Mouse (Mus musculus): ENCODE results near the gene Ppih. TPM values are rescaled to one million over a fixed set of nuclear protein-coding genes. Genes with fewer than 3 reads are reported as not detected.

Gene Ppih
- total and polyA plus RNA-seq, 2 experiments from 2014 or later = 27.4 to 50.4 TPM

DNA sequence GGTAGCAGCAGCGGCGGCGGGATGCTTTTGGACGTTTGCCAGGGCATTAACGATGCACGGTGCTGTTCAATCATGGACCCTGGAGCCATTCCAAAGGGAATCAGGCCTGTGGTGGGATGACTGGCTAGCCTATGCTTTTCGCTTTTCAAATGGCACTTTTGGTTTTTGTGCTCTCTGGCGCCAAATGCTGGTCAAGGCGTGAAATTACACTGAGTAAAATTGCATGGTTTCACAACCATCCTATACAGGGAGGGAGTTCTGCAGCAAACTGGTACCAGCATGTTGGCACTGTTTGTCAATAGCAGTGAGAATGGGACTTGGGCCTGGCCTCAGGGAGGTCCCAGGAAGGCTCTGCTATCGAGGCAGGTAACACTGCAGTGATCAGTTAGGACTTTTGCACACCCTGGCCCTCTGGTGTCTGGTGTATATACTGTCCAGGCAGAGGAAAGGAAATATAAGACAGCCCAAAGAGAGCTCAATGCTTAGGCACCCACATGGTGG is 18.6 kb upstream of the Ppih start:
- Histone ChIP-seq H3K9me3 (ENCODE audit: low read length) (no peaks in the 10 kb centered on the region), H3K4me3 (ENCODE audit: low read length) (no peak overlapping the region), H3K9ac (replicated peaks; ENCODE audit: low read length) (peak overlapping the region; percentile 28; the same call in 1 of the 2 replicates), H3K36me3 (ENCODE audit: insufficient read depth, low read length) (no peaks in the 10 kb centered on the region), H3K27me3 (ENCODE audit: insufficient read depth, low read length) (no peaks in the 10 kb centered on the region), H3K27ac (peak overlapping the region; percentile 86), H3K4me1 (ENCODE audit: insufficient read depth, low read length) (no peaks in the 10 kb centered on the region), H3K4me2 (ENCODE audit: low read depth, low read length) (peak overlapping the region; percentile 42)
- peak; percentile 90 for TF ChIP-seq CTCF (IDR thresholded peaks at IDR 0.05; ENCODE audit: low read depth)
- DNase-seq (ENCODE audit: low spot score) (peak; percentile 95), ATAC-seq (peak; percentile 94)
- whole genome bisulfite sequencing = 2% methylated on average over 10 of the region's 10 CpGs

DNA sequence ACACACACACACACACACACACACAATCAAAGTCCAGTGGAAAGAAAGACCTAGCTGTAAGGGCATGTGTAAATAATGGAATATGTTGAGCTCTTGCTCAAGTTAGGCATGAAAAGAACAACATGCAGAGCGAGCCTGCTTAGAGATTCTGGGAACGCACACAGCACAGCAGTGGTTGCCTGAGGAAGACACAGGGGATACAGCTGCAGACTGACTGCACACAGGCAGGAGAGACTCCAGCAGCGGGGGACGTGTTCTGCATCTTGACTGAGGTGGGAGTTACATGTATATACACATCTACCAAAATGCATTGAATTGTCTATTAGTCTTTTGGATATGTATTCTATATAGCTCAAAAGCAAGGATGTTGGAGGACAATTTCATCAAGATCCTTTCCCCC is 18.1 kb upstream of the Ppih start:
- ATAC-seq = peak; percentile 89
- peak overlapping the region; percentile 86 for H3K27ac ChIP-seq
- WGBS = 9% methylated on average over 4 of the region's 4 CpGs
- no peaks in the 10 kb centered on the region for H3K27me3 ChIP-seq (ENCODE audit: insufficient read depth, low read length)
- no peaks in the 10 kb centered on the region for H3K36me3 ChIP-seq (ENCODE audit: insufficient read depth, low read length)
- peak overlapping the region; percentile 28; the same call in 1 of the 2 replicates for H3K9ac ChIP-seq (replicated peaks; ENCODE audit: low read length)
- no peaks in the 10 kb centered on the region for H3K4me1 ChIP-seq (ENCODE audit: insufficient read depth, low read length)
- H3K4me3 ChIP-seq (ENCODE audit: low read length) = no peak overlapping the region
- peak overlapping the region; percentile 42 for H3K4me2 ChIP-seq (ENCODE audit: low read depth, low read length)
- no peaks in the 10 kb centered on the region for H3K9me3 ChIP-seq (ENCODE audit: low read length)
- DNase-seq (ENCODE audit: low spot score) = peak; percentile 68
- TF ChIP-seq CTCF (IDR thresholded peaks at IDR 0.05; ENCODE audit: low read depth) = no peak

DNA sequence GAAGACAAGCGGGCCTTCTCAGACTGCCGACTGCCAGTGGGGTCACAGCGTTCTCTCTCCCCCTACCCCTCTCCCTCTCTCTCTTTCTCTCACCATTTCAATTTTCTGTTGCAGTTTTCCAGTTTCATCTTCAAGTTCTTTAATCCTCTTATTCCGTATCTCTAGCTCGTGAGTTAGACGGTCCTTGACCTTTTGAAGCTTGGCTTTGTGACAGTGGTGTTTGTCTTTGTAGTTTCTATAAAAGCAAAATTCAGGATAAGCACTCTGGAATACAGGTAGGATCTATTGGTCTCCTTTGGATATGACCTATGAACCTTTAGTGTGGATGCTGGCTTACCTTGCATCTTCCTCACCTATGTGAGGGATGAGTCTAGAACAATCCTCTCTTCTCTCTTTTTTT is 13.1 kb upstream of the Ppih start:
- no peaks in the 10 kb centered on the region for H3K9me3 ChIP-seq (ENCODE audit: low read length)
- 81% methylated on average over 6 of the region's 6 CpGs for WGBS

DNA sequence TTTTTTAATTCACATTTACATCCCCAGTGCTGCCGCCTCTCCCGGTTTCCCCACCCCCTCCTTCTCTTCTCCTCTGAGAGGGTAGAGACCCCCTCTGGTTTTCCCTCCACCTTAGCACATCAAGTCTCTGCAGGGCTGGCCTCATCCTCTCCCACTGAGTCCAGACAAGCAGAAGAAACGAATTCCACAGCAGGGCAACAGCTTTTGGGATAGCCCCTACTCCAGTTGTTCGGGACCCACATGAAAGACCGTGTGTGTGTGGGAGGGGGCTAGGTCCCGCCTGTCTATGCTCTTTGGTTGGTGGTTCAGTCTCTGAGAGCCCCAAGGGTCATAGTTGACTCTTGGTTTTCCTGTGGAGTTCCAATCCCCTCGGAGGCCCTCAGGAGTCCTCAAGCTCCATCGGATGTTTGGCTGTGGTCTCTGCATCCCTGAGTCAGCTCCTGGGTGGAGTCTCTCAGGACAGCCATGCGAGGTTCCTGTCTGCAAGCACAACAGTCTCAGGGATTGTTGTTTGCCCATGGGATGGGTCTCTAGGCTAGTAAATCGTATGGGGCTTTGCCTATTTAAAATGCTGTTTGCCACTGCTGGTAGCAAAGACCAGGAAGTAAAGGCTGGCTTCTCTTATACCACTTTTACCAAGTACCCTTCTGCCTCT is 677 bp upstream of the Ppih start:
- Histone ChIP-seq H3K4me1 (ENCODE audit: insufficient read depth, low read length) (peaks cover 10% of the 10 kb centered on the region), H3K9ac (replicated peaks; ENCODE audit: low read length) (peak overlapping the region; percentile 56), H3K4me3 (ENCODE audit: low read length) (peak overlapping the region; percentile 70), H3K9me3 (ENCODE audit: low read length) (no peaks in the 10 kb centered on the region), H3K27ac (peak overlapping the region; percentile 91), H3K4me2 (ENCODE audit: low read depth, low read length) (peak overlapping the region; percentile 66), H3K36me3 (ENCODE audit: insufficient read depth, low read length) (peaks cover 10% of the 10 kb centered on the region), H3K27me3 (ENCODE audit: insufficient read depth, low read length) (no peaks in the 10 kb centered on the region)
- 28% methylated on average over 10 of the region's 10 CpGs for WGBS
- TF ChIP-seq CTCF (IDR thresholded peaks at IDR 0.05; ENCODE audit: low read depth) = no peak
- ATAC-seq (peak; percentile 62), DNase-seq (ENCODE audit: low spot score) (no peak)

More for the DNA sequence above, 13.1 kb upstream of the Ppih start:
- no peak for TF ChIP-seq CTCF (IDR thresholded peaks at IDR 0.05; ENCODE audit: low read depth)
- no peak for ATAC-seq
- no peak overlapping the region for H3K27ac ChIP-seq
- H3K4me2 ChIP-seq (ENCODE audit: low read depth, low read length) = no peak overlapping the region
- H3K9ac ChIP-seq (replicated peaks; ENCODE audit: low read length) = no peak overlapping the region
- DNase-seq (ENCODE audit: low spot score) = no peak
- no peaks in the 10 kb centered on the region; the same call in 1 of the 2 replicates for H3K36me3 ChIP-seq (ENCODE audit: insufficient read depth, low read length)
- no peaks in the 10 kb centered on the region for H3K27me3 ChIP-seq (ENCODE audit: insufficient read depth, low read length)
- no peaks in the 10 kb centered on the region for H3K4me1 ChIP-seq (ENCODE audit: insufficient read depth, low read length)
- H3K4me3 ChIP-seq (ENCODE audit: low read length) = no peak overlapping the region

DNA sequence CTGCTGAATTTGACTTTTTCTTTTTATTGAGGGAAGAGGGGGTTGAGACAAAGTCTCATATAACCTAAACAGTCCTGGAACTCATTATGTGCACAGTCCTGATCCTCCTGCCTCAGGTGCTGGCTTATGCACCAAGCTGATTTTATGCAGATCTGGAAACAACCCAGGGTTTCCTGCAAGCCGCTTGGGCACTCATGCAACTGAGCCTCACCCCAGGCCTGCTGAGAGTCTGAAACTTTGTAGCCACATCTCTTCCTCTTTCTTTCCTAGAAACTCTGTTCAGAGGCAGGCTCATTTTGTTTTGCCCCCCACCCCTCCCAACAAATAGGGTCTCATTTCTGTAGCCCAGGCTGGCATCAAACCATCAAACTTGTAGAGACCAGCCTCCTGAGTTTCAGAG is 6.6 kb downstream of the Ppih start:
- H3K4me3 ChIP-seq (ENCODE audit: low read length) = no peak overlapping the region
- no peak for DNase-seq (ENCODE audit: low spot score)
- ATAC-seq = no peak
- no peak overlapping the region for H3K9ac ChIP-seq (replicated peaks; ENCODE audit: low read length)
- H3K4me2 ChIP-seq (ENCODE audit: low read depth, low read length) = no peak overlapping the region
- 96% methylated on average over 1 of the region's 1 CpGs for WGBS
- H3K27me3 ChIP-seq (ENCODE audit: insufficient read depth, low read length) = no peaks in the 10 kb centered on the region
- no peak overlapping the region for H3K27ac ChIP-seq
- H3K9me3 ChIP-seq (ENCODE audit: low read length) = no peaks in the 10 kb centered on the region
- H3K36me3 ChIP-seq (ENCODE audit: insufficient read depth, low read length) = peaks cover 38% of the 10 kb centered on the region
- no peak for TF ChIP-seq CTCF (IDR thresholded peaks at IDR 0.05; ENCODE audit: low read depth)
- H3K4me1 ChIP-seq (ENCODE audit: insufficient read depth, low read length) = no peaks in the 10 kb centered on the region

DNA sequence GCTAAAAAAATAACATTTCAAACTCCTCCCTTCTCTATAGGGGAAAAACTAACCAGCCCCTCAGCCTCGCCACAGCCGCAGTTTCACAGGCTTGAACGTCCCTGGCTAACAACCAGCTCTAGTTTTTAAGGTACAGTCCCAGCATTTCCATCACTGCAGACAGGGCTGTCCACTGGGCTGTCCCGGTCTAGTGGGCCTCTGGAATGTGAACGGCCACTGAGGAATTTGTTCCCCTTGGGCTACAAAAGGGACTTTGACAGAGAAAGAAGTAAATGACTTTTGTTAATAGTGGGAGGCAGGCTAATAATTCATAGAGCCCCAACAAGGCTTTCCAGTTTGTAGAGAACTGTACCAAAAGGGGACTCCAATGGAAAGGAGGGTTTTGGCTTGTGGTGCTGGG is 14.9 kb downstream of the Ppih start:
- DNase-seq (ENCODE audit: low spot score) = no peak
- 78% methylated on average over 5 of the region's 5 CpGs for WGBS
- no peak overlapping the region for H3K27ac ChIP-seq
- no peak overlapping the region for H3K9ac ChIP-seq (replicated peaks; ENCODE audit: low read length)
- peaks cover 5% of the 10 kb centered on the region; the same call in 1 of the 2 replicates for H3K36me3 ChIP-seq (ENCODE audit: insufficient read depth, low read length)
- no peak for ATAC-seq
- H3K27me3 ChIP-seq (ENCODE audit: insufficient read depth, low read length) = no peaks in the 10 kb centered on the region
- no peaks in the 10 kb centered on the region for H3K9me3 ChIP-seq (ENCODE audit: low read length)
- no peak overlapping the region for H3K4me3 ChIP-seq (ENCODE audit: low read length)
- no peak for TF ChIP-seq CTCF (IDR thresholded peaks at IDR 0.05; ENCODE audit: low read depth)
- no peak overlapping the region for H3K4me2 ChIP-seq (ENCODE audit: low read depth, low read length)
- no peaks in the 10 kb centered on the region for H3K4me1 ChIP-seq (ENCODE audit: insufficient read depth, low read length)

DNA sequence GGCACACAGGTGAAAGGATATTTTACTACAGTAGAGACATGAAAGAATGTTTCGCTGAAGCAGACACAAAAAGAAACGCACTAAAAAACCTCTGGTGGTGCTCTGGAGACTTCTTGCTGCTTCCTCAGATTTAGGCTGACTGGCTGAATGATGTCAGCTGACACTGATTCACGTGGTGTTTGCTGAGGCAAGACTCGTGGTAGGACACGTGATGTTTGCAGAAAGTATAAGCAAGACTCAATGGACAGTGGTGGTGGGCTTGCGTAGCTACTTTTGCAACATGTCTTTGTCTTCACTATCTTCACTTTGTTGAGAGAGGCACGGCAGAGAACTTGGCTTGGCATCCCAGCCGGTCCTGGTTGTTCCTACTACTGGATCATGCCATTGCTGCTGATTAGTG is 17.1 kb downstream of the Ppih start:
- no peaks in the 10 kb centered on the region for H3K27me3 ChIP-seq (ENCODE audit: insufficient read depth, low read length)
- H3K36me3 ChIP-seq (ENCODE audit: insufficient read depth, low read length) = no peaks in the 10 kb centered on the region
- no peak for ATAC-seq
- H3K4me1 ChIP-seq (ENCODE audit: insufficient read depth, low read length) = no peaks in the 10 kb centered on the region
- WGBS = 91% methylated on average over 8 of the region's 8 CpGs
- DNase-seq (ENCODE audit: low spot score) = no peak
- H3K4me3 ChIP-seq (ENCODE audit: low read length) = no peak overlapping the region
- no peak overlapping the region for H3K27ac ChIP-seq
- H3K9ac ChIP-seq (replicated peaks; ENCODE audit: low read length) = no peak overlapping the region
- no peaks in the 10 kb centered on the region for H3K9me3 ChIP-seq (ENCODE audit: low read length)
- no peak for TF ChIP-seq CTCF (IDR thresholded peaks at IDR 0.05; ENCODE audit: low read depth)
- H3K4me2 ChIP-seq (ENCODE audit: low read depth, low read length) = no peak overlapping the region

All from hindbrain, postnatal 0 days (tissue).